In genomic region chr9:61402268-61402667, GRCm38 (mm10) we compare ENCODE assay signal across 17 mouse cellular contexts. TPM values are rescaled to one million over a fixed set of nuclear protein-coding genes. Genes with fewer than 3 reads are reported as not detected.
DNase-seq lines count a peak whose midpoint lies in the region; TF ChIP-seq lines count a peak whose summit lies in the region.
"Had no signal": no experiment of that assay in that cellular context is flagged by ENCODE, and none has a peak within 500 bp of the region (broad histone marks: within the 10 kb centered on the region; RNA-seq: fewer than 3 reads in every experiment).

No protein-coding gene starts in this region.

- no peak overlapping the region for H3K4me3 ChIP-seq in kidney, adult 2 months (ENCODE audit: insufficient read depth, low read depth, low read length)
- H3K4me3 ChIP-seq: embryonic facial prominence, embryonic 10.5 days; erythroblast, embryonic 14.5 days; limb, embryonic 12.5 days; megakaryocyte, embryonic 14.5 days had no signal

- no peak for TF ChIP-seq POLR2A in kidney, adult 2 months (IDR thresholded peaks at IDR 0.05; ENCODE audit: low read depth, low read length)

- no peak for TF ChIP-seq CTCF in kidney, adult 2 months (conservative IDR thresholded peaks at IDR 0.05; ENCODE audit: insufficient read depth, insufficient read length, low read depth, low read length)

- peaks cover 25% of the 10 kb centered on the region for H3K4me1 ChIP-seq in kidney, adult 2 months (ENCODE audit: control insufficient read depth, insufficient read depth, low read length)

- H3K27me3 ChIP-seq in kidney, adult 2 months (replicated peaks; ENCODE audit: control insufficient read depth, insufficient read depth, low read length), result no peaks in the 10 kb centered on the region
- H3K27me3 ChIP-seq: limb, embryonic 12.5 days had no signal

- no peaks in the 10 kb centered on the region for H3K36me3 ChIP-seq in kidney, adult 2 months (ENCODE audit: control insufficient read depth, insufficient read depth, low read length)

- H3K27ac ChIP-seq in kidney, adult 2 months (ENCODE audit: insufficient read depth, low read depth, low read length), result no peak overlapping the region
- H3K27ac ChIP-seq: embryonic facial prominence, embryonic 10.5 days; limb, embryonic 12.5 days; liver, embryonic 14.5 days had no signal

- 45% methylated on average over 4 of the region's 4 CpGs for WGBS in kidney, adult 2 months

- peak; percentile 35 for DNase-seq in cerebellum, adult 9-10 months
- no peak for DNase-seq in cerebellum, postnatal 4 days (ENCODE audit: low spot score in 2 of 2)
- DNase-seq in kidney, adult 2 months, result peak; percentile 71
- DNase-seq in kidney, postnatal 14 days, result no peak
- DNase-seq in 3T3-L1 (ENCODE audit: low read depth, low spot score), result peak; percentile 12
- DNase-seq in adrenal gland, adult 8-10 months, result peak; percentile 79
- DNase-seq in thymus, postnatal 10 days (ENCODE audit: low spot score in 2 of 2), result no peak
- no peak for DNase-seq in layer of hippocampus, adult 9-11 months
- DNase-seq: B cell, adult 2 months; cerebellum, adult 9-11 months; right cerebral cortex, postnatal 25 days; thymus, postnatal 36 days had no signal

RNA-seq across cellular contexts. Expression of gene Tle3, which starts 30.1 kb away (rescaled TPM):
- polyA plus RNA-seq in kidney, adult 2 months (2012; rRNA removed), result 47.2 and 50.9 TPM in 2 replicates
- total RNA-seq in adrenal gland, adult 8-10 months (2022), result 100 to 1,000 TPM; 100 to 139 (median 108) TPM

Comparison
In these comparisons a context has a peak if more than half of its experiments do, and no peak if none do; other contexts are left out.
1. DNase-seq: peak in cerebellum, adult 9-10 months (single experiment), kidney, adult 2 months (single experiment), 3T3-L1 (single experiment) and adrenal gland, adult 8-10 months (single experiment); none in cerebellum, postnatal 4 days (0 of 2), kidney, postnatal 14 days (single experiment), thymus, postnatal 10 days (0 of 2) and layer of hippocampus, adult 9-11 months (single experiment).